Mouse (Mus musculus) neutrophil, adult 5-6 weeks (primary cell): ENCODE measurements around the gene Afg1l. TPM values are rescaled to one million over a fixed set of nuclear protein-coding genes. Genes with fewer than 3 reads are reported as not detected.

Source experiments
- ATAC-seq: fragments of 151-379, 151-347 bp; 2 replicates; pipeline ENCODE4 v1.8.0; 2017; ENCODE audit warnings: mild to moderate bottlenecking, moderate TSS enrichment; ENCODE audit not compliant: insufficient number of reproducible peaks, poor library complexity, low FRiP score, severe bottlenecking; ENCODE audit errors: extremely low read depth
- total RNA-seq: library from RNA; stranded (forward); fragments of 200-1000 nt; gene quantifications from 2 replicates; pipeline ENCODE4 v1.2.3, GENCODE M21; 2017

The Afg1l gene
- total RNA-seq, 1 experiment from 2014 or later = 7.1 TPM

GRCm38 (mm10) chr10:42488606-42489296, 10.4 kb upstream of the Afg1l start:
- no peak for ATAC-seq

GRCm38 (mm10) chr10:42480719-42481118, 2.4 kb upstream of the Afg1l start:
- no peak for ATAC-seq

- no peak for ATAC-seq
Measured at GRCm38 (mm10) chr10:42477550-42478340, 620 bp downstream of the Afg1l start.

- ATAC-seq = no peak
Measured at GRCm38 (mm10) chr10:42476774-42477475, 1.4 kb downstream of the Afg1l start.

GRCm38 (mm10) chr10:42474946-42475514, 3.3 kb downstream of the Afg1l start:
- ATAC-seq = no peak

GRCm38 (mm10) chr10:42464805-42465204, 13.6 kb downstream of the Afg1l start:
- no peak for ATAC-seq

GRCm38 (mm10) chr10:42464224-42464623, 14.1 kb downstream of the Afg1l start:
- no peak for ATAC-seq

- no peak for ATAC-seq
Measured at GRCm38 (mm10) chr10:42457557-42458191, 20.7 kb downstream of the Afg1l start.

GRCm38 (mm10) chr10:42455981-42456380, 22.4 kb downstream of the Afg1l start:
- ATAC-seq = no peak

GRCm38 (mm10) chr10:42454690-42455089, 23.7 kb downstream of the Afg1l start:
- no peak for ATAC-seq

GRCm38 (mm10) chr10:42454266-42454665, 24.1 kb downstream of the Afg1l start:
- no peak for ATAC-seq

- no peak for ATAC-seq
Measured at GRCm38 (mm10) chr10:42449672-42450071, 28.7 kb downstream of the Afg1l start.

GRCm38 (mm10) chr10:42448371-42448770, 30.0 kb downstream of the Afg1l start:
- ATAC-seq = no peak

GRCm38 (mm10) chr10:42446145-42446544, 32.2 kb downstream of the Afg1l start:
- ATAC-seq = no peak

- peak; percentile 88 for ATAC-seq
Measured at GRCm38 (mm10) chr10:42436842-42437805, 41.2 kb downstream of the Afg1l start.

GRCm38 (mm10) chr10:42417530-42418174, 60.7 kb downstream of the Afg1l start:
- no peak for ATAC-seq

GRCm38 (mm10) chr10:42415821-42416470, 62.4 kb downstream of the Afg1l start:
- ATAC-seq = no peak
